Mouse (Mus musculus) neural tube, embryonic 15.5 days (tissue): ENCODE measurements at regions not wholly inside any gene's neighbourhood (a gene's known extent, or its start where the extent isn't known, plus 50 kb on each side); places are given as distances from the start of the nearest gene placed in this dataset.

Source experiments
- ATAC-seq: fragments of 200-750 bp; cut with Nextera tagmentation; 2 replicates; pipeline ENCODE4 v1.8.0; 2017; ENCODE audit warnings: mild to moderate bottlenecking, moderate TSS enrichment, moderate library complexity; ENCODE audit not compliant: low FRiP score
- H3K27ac ChIP-seq: fragments of 300-500 bp; sonication (generic); replicated peaks from 2 replicates; pipeline ENCODE4 v1.5.1; 2015; ENCODE audit warnings: mild to moderate bottlenecking, inconsistent platforms
- H3K27me3 ChIP-seq: fragments of 300-500 bp; sonication (generic); replicated peaks from 2 replicates; pipeline ENCODE4 v1.6.1; 2015; ENCODE audit warnings: inconsistent platforms
- H3K36me3 ChIP-seq: fragments of 300-500 bp; sonication (generic); 2 replicates; pipeline ENCODE4 v1.6.1; 2015; ENCODE audit warnings: inconsistent platforms
- H3K4me1 ChIP-seq: fragments of 300-500 bp; sonication (generic); 2 replicates; pipeline ENCODE4 v1.6.1; 2015; ENCODE audit warnings: inconsistent platforms
- H3K4me2 ChIP-seq: fragments of 300-500 bp; sonication (generic); 2 replicates; pipeline ENCODE4 v1.6.1; 2015; ENCODE audit warnings: inconsistent platforms, mild to moderate bottlenecking, moderate library complexity
- H3K4me3 ChIP-seq: fragments of 300-500 bp; sonication (generic); replicated peaks from 2 replicates; pipeline ENCODE4 v1.5.1; 2015; ENCODE audit warnings: mild to moderate bottlenecking, inconsistent platforms
- H3K9ac ChIP-seq: fragments of 300-500 bp; sonication (generic); replicated peaks from 2 replicates; pipeline ENCODE4 v1.6.1; 2015; ENCODE audit warnings: mild to moderate bottlenecking, inconsistent platforms
- H3K9me3 ChIP-seq: fragments of 300-500 bp; sonication (generic); replicated peaks from 2 replicates; pipeline ENCODE4 v1.6.1; 2016; ENCODE audit warnings: inconsistent platforms
- WGBS: fragments of 180-500 bp; shearing (Covaris S2); methylation state at CpG from one replicate; pipeline ENCODE4 v1.1.7; 2015; ENCODE audit warnings: mixed read lengths; 5-methylcytosine and 5-hydroxymethylcytosine counted together

DNA sequence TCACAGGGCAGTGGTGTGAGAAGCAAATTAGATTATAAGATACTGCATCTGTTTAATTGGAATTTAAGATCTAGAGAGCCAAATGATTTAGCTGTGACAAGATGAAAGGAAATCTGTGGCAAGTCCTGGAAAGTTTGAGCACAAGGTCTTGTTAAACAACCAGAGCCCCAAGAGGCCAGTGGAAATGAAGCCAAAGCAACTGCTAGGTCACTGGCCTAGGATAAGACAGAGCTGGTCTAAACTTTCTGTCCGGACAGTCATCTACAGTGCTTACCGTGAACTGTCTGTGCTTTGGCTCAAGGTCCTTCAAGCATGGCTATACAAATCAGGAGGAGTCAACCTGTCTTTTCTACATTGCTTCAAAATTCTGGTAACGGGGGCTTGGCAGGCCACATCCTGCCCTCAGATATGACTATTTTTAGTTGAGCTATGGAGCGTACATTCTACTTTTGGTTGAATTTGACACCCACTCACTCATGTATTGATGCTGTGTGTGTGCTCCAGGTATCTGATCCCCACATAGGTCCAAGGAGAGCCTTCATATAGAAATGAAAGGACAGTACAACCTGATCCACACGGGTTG is 113.4 kb upstream of the Atp1b1 start:
- Histone ChIP-seq H3K9me3 (no peaks in the 10 kb centered on the region), H3K4me1 (peaks cover under 1% of the 10 kb centered on the region), H3K9ac (no peak overlapping the region), H3K4me3 (no peak overlapping the region), H3K4me2 (no peak overlapping the region), H3K36me3 (no peaks in the 10 kb centered on the region), H3K27ac (no peak overlapping the region), H3K27me3 (no peaks in the 10 kb centered on the region)
- 86% methylated on average over 5 of the region's 5 CpGs for WGBS
- no peak for ATAC-seq

DNA sequence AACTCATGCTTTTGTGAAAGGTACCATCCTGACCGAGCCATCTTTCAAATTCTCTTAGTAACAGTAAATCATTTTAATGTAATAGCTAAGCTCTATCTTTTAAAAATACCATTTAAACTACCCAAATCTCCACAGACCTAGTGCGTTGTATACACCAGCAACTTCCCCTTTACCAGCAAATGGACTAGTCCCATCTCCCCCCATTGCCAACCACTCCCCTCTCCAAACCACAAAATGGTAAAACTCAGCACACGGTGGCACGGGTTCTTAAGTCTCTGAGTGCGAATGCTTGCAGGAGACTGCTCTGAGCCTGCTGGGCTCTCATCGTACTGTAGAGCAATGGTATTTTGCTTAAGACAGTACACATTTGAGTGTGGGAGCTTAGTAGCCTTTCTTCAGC is 106.7 kb upstream of the Atp1b1 start:
- no peaks in the 10 kb centered on the region for H3K36me3 ChIP-seq
- no peaks in the 10 kb centered on the region for H3K9me3 ChIP-seq
- ATAC-seq = no peak
- no peaks in the 10 kb centered on the region for H3K27me3 ChIP-seq
- no peak overlapping the region for H3K27ac ChIP-seq
- no peak overlapping the region for H3K9ac ChIP-seq
- no peak overlapping the region for H3K4me3 ChIP-seq
- H3K4me2 ChIP-seq = no peak overlapping the region
- H3K4me1 ChIP-seq = no peaks in the 10 kb centered on the region
- WGBS = 87% methylated on average over 6 of the region's 6 CpGs

DNA sequence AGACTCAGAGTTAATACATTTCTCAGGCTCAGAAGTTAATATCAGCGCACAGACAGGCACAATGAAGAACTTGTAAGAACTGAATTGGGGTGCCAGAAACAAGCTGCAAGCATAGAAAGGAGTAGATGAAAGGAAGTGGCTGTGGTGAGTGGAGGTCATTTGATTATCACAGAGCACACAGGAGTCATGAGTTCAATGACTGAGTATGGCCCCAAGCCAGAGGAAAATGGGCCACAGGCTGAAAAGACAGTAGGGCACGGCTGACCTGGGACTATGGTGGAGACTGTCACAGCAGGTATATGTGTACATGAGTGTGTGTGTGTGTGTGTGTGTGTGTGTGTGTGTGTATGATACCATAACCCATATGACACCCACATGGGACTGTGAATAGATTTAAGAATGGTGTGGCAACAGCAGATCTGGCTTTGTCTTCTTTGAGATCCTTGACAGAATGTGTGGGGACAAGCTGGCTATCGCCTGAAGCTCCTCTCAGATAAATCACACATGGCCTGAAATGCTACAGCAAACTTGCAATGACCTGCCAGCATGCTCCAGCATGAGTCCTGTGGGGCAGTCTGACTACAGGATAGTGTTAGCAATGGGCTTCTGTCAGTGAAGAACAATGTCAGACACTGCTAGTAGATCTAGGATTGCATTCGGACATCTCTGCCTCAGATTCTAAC is 101.5 kb upstream of the Atp1b1 start:
- ATAC-seq = no peak
- H3K4me3 ChIP-seq = no peak overlapping the region
- no peaks in the 10 kb centered on the region for H3K36me3 ChIP-seq
- no peak overlapping the region for H3K4me2 ChIP-seq
- H3K27me3 ChIP-seq = no peaks in the 10 kb centered on the region
- H3K9me3 ChIP-seq = no peaks in the 10 kb centered on the region
- no peak overlapping the region for H3K27ac ChIP-seq
- H3K4me1 ChIP-seq = no peaks in the 10 kb centered on the region
- WGBS = 88% methylated on average over 4 of the region's 4 CpGs
- H3K9ac ChIP-seq = no peak overlapping the region

DNA sequence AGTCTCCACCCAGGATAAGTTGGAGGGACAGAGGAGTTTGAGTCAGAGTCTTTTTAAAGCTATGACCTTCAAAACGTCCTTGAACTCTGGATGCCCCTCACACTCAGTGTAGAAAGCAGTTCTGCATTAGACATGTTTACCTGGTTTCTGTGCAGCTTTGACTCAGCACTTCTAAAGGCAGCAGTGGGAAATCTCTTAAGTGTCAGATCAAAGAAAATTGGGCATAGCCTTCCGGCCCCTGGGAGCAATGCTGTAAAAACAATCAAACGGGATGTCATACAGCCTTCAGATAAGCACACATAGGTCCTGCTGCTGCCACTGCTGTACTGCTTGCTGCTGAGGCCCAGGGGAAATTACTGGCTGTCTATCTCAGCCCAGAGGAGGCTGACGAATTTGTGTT is 94.5 kb upstream of the Atp1b1 start:
- H3K9ac ChIP-seq = no peak overlapping the region
- H3K27me3 ChIP-seq = no peaks in the 10 kb centered on the region
- no peaks in the 10 kb centered on the region for H3K36me3 ChIP-seq
- no peak overlapping the region for H3K4me3 ChIP-seq
- H3K4me1 ChIP-seq = 0 out of 2 replicates have a peak, but pooled peaks cover 6% of the 10 kb centered on the region
- H3K4me2 ChIP-seq = no peak overlapping the region
- WGBS = 49% methylated on average over 4 of the region's 4 CpGs
- H3K9me3 ChIP-seq = no peaks in the 10 kb centered on the region
- H3K27ac ChIP-seq = peak overlapping the region; percentile 15; the same call in 1 of the 2 replicates
- peak; percentile 58; the same call in 1 of the 2 replicates for ATAC-seq

DNA sequence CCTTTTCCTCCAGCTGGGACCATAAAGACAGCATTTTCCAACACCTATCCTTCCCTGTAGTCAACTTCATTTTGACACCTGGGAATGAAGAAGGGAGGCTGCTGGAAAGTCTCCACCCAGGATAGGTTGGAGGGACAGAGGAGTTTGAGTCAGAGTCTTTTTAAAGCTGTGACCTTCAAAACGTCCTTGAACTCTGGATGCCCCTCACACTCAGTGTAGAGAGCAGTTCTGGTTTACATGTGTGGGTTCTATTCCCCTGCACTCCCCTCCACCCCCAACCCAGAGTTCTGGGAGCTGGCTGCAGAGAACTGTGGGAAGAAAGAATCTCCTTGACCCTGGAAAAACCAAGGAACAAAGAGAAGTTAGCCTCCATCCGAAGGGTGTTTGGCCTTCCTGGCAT is 92.9 kb upstream of the Atp1b1 start:
- WGBS = 77% methylated on average over 2 of the region's 2 CpGs
- H3K4me1 ChIP-seq = 0 out of 2 replicates have a peak, but pooled peaks cover 6% of the 10 kb centered on the region
- no peak overlapping the region for H3K4me2 ChIP-seq
- no peak overlapping the region for H3K27ac ChIP-seq
- H3K9me3 ChIP-seq = no peaks in the 10 kb centered on the region
- H3K4me3 ChIP-seq = no peak overlapping the region
- no peak overlapping the region for H3K9ac ChIP-seq
- no peaks in the 10 kb centered on the region for H3K27me3 ChIP-seq
- no peak for ATAC-seq
- H3K36me3 ChIP-seq = no peaks in the 10 kb centered on the region

DNA sequence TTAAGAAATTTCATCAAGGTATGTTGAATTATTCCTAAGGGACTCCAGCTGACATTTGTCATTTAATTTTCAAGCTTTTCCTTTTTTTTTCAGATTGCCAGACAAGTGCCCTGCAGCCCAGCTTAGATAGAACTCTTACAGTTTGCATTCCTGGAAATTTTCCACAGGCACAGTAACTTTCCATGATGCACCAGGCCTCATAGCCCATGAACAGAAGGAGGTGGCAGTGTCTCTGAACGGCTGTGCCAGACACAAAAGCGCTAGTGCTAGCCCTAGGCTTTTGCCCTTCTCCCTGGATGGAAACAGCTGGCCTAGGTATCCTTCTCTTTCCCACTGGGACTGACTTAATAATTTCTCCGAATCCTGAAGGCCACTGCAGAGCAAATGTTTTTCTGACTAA is 92.4 kb upstream of the Atp1b1 start:
- no peak for ATAC-seq
- WGBS = 91% methylated on average over 3 of the region's 3 CpGs
- Histone ChIP-seq H3K9ac (no peak overlapping the region), H3K4me1 (0 out of 2 replicates have a peak, but pooled peaks cover 6% of the 10 kb centered on the region), H3K4me2 (no peak overlapping the region), H3K36me3 (no peaks in the 10 kb centered on the region), H3K27ac (no peak overlapping the region), H3K27me3 (no peaks in the 10 kb centered on the region), H3K4me3 (no peak overlapping the region), H3K9me3 (no peaks in the 10 kb centered on the region)

DNA sequence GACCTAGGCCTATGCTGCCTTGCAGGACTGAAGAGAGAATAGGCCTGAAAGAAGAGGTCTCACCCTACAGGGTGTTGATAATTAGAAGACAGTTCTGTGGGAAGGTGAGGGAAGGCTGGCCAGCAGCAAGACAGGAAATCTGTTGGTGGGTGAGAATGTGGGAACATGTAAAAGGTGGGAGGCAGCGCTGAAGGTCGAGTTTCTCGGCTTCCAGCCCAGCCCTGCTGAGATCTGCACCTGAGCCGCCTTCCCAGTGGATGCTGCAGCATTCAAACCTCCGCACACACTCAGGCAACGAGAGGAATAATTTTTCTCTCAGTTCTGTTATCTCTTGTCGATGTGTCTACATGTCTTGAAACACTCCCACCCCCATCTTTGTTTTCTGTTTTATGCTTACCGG is 89.9 kb upstream of the Atp1b1 start:
- Histone ChIP-seq H3K4me3 (no peak overlapping the region), H3K27ac (no peak overlapping the region), H3K9ac (no peak overlapping the region), H3K4me1 (0 out of 2 replicates have a peak, but pooled peaks cover 6% of the 10 kb centered on the region), H3K27me3 (no peaks in the 10 kb centered on the region), H3K9me3 (no peaks in the 10 kb centered on the region), H3K36me3 (no peaks in the 10 kb centered on the region), H3K4me2 (no peak overlapping the region)
- 64% methylated on average over 8 of the region's 8 CpGs for WGBS
- ATAC-seq = no peak

DNA sequence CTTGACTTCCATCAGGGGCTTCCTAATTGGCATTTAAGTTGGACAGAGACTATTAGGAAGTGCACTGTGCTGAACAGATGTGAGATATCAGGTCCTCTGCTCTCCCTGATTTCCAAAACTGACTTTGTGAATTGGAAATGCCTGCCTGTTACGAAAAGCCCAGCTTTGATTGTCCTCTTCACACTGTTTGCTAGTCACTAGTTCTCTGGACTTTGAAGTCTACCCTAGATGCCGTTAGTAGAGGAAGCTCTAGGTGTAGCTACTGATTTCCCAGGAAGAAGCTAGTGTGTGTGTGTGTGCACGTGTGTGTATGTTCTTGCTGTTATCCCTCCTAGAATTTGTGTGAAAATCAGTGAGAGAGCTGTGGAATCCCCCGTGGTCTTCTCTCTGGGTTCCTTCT is 87.7 kb upstream of the Atp1b1 start:
- Histone ChIP-seq H3K4me1 (no peaks in the 10 kb centered on the region), H3K27me3 (no peaks in the 10 kb centered on the region), H3K9me3 (no peaks in the 10 kb centered on the region), H3K4me3 (no peak overlapping the region), H3K27ac (no peak overlapping the region), H3K4me2 (no peak overlapping the region), H3K9ac (no peak overlapping the region), H3K36me3 (no peaks in the 10 kb centered on the region)
- 88% methylated on average over 4 of the region's 4 CpGs for WGBS
- no peak for ATAC-seq

DNA sequence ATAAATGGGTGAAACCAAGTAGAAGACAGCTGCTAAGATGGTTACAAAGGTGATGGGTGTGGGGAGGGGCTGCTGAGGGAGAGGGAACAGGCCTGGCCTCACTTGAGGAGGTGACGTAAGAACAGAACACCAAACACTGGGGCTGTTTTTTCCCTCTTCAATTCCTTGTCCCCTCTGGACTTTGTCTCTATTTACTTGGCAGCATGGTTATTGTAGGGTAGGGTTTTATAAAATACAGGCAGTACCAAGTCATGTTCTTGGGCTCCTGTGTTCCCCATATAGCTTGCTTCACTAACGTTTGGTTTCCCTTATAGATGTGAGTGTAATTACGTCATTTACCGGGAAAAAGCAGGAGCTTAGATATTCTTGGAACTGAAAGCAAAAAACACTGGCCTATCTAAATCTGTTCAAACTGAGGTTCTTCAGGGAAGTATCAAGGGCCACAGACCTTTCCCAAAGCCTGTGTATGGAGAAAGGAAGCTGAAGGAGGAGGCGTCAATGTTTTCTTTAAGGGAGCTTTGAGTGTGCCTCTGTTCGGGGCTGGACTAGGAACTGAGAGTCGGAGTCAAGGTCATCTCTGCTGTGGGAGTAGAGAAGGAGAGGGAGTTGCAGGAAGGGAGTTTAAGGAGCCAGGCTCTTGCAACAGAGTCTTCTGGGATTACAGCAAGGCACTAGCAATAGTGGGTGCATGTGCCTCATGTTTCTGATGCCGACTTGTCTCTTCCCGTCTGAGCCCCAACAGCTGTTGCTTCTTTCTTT is 85.1 kb upstream of the Atp1b1 start:
- 92% methylated on average over 9 of the region's 9 CpGs for WGBS

DNA sequence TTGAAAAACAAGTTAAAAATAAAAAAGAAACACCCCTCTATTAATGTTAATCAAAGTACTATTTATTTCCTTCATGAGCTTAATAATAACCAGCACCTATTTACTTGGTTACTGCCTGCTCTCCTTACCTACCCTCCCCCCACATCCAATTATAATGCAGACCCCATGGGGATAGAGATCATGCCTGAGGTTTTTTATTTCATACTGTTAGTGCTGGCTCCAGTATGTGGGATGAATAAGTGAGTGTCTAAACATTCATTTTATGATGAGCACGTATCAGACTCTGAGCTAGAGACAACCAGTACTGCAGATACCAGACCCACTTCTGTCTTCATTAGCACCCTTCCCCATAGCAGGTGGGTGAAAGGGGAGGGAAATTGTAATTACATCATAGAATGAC is 83.6 kb upstream of the Atp1b1 start:
- no peak overlapping the region for H3K4me2 ChIP-seq
- ATAC-seq = no peak
- 56% methylated on average over 1 of the region's 1 CpGs for WGBS

More for the DNA sequence above, 85.1 kb upstream of the Atp1b1 start:
- no peak overlapping the region for H3K4me2 ChIP-seq
- no peaks in the 10 kb centered on the region for H3K4me1 ChIP-seq
- H3K4me3 ChIP-seq = no peak overlapping the region
- no peaks in the 10 kb centered on the region for H3K27me3 ChIP-seq
- H3K9me3 ChIP-seq = no peaks in the 10 kb centered on the region
- no peaks in the 10 kb centered on the region for H3K36me3 ChIP-seq
- no peak for ATAC-seq
- no peak overlapping the region for H3K27ac ChIP-seq
- H3K9ac ChIP-seq = no peak overlapping the region

DNA sequence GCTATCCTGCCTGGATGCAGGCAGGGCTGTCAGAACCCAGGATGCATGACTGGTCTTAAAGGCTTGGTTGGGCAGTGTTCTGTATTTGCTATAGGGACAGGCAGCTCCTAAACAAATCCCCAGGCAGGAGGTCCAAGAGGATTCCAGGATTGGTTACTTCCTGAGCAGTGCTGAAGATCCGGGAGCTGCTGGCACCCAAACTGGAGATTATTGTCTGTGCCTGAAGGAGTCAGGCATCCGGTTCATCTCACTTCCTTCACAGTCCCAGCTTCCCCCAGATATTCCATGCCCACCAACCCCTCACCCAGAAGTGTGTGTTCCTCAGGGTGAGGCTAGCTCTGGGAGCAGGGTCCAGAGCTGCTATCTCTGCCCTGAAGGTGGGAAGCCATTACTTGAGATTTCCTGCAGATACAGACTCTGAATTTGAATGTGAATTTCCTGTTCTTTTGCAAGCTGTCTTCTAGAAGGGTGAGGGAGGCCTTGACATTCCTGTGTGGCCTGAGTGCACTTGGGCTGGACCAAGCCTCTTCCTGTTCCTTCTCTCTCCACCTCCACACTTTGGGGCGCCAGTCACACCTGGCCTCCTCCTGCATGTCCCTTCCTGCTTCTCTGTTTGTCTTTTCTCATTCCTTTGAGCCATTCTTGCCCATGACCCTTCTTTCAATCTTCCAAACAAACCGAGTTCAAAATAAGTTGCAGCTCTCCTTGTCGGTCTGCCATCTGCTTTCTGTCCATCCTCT is 80.3 kb upstream of the Atp1b1 start:
- 88% methylated on average over 5 of the region's 5 CpGs for WGBS
- H3K36me3 ChIP-seq = no peaks in the 10 kb centered on the region
- ATAC-seq = no peak

More for the DNA sequence above, 83.6 kb upstream of the Atp1b1 start:
- no peaks in the 10 kb centered on the region for H3K4me1 ChIP-seq
- no peak overlapping the region for H3K4me3 ChIP-seq
- no peaks in the 10 kb centered on the region for H3K27me3 ChIP-seq
- no peak overlapping the region for H3K27ac ChIP-seq
- no peak overlapping the region for H3K9ac ChIP-seq
- H3K9me3 ChIP-seq = no peaks in the 10 kb centered on the region
- no peaks in the 10 kb centered on the region for H3K36me3 ChIP-seq

More for the DNA sequence above, 80.3 kb upstream of the Atp1b1 start:
- no peaks in the 10 kb centered on the region for H3K9me3 ChIP-seq
- H3K4me3 ChIP-seq = no peak overlapping the region
- no peaks in the 10 kb centered on the region for H3K27me3 ChIP-seq
- H3K4me1 ChIP-seq = no peaks in the 10 kb centered on the region
- H3K4me2 ChIP-seq = no peak overlapping the region
- no peak overlapping the region for H3K9ac ChIP-seq
- H3K27ac ChIP-seq = no peak overlapping the region
